Mouse (Mus musculus) hindbrain, embryonic 13.5 days (tissue): Measurements from ENCODE around the gene Gm49342. TPM values are rescaled to one million over a fixed set of nuclear protein-coding genes. Genes with fewer than 3 reads are reported as not detected.

Source experiments
- ATAC-seq: fragments of 200-750 bp; cut with Nextera tagmentation; 2 replicates; pipeline ENCODE4 v1.8.0; 2017; ENCODE audit warnings: moderate TSS enrichment; ENCODE audit not compliant: low FRiP score
- H3K27ac ChIP-seq: fragments of 300-500 bp; sonication (generic); 2 replicates; pipeline ENCODE4 v1.5.1; 2015; ENCODE audit warnings: inconsistent platforms, mild to moderate bottlenecking, moderate library complexity
- H3K27me3 ChIP-seq: fragments of 300-500 bp; sonication (generic); 2 replicates; pipeline ENCODE4 v1.6.1; 2015; ENCODE audit warnings: mild to moderate bottlenecking, inconsistent platforms
- H3K36me3 ChIP-seq: fragments of 300-500 bp; sonication (generic); 2 replicates; pipeline ENCODE4 v1.6.1; 2015; ENCODE audit warnings: mild to moderate bottlenecking, inconsistent platforms
- H3K4me1 ChIP-seq: fragments of 300-500 bp; sonication (generic); replicated peaks from 2 replicates; pipeline ENCODE4 v1.6.1; 2015; ENCODE audit warnings: inconsistent platforms
- H3K4me2 ChIP-seq: fragments of 300-500 bp; sonication (generic); 2 replicates; pipeline ENCODE4 v1.6.1; 2015; ENCODE audit warnings: inconsistent platforms, mild to moderate bottlenecking, moderate library complexity
- H3K4me3 ChIP-seq: fragments of 300-500 bp; sonication (generic); 2 replicates; pipeline ENCODE4 v1.5.1; 2015; ENCODE audit warnings: mild to moderate bottlenecking, inconsistent platforms
- H3K9ac ChIP-seq: fragments of 300-500 bp; sonication (generic); 2 replicates; pipeline ENCODE4 v1.6.1; 2015; ENCODE audit warnings: mild to moderate bottlenecking, inconsistent platforms
- H3K9me3 ChIP-seq: fragments of 300-500 bp; sonication (generic); 2 replicates; pipeline ENCODE4 v1.6.1; 2016; ENCODE audit warnings: inconsistent platforms
- WGBS: fragments of 180-500 bp; shearing (Covaris S2); methylation state at CpG from one replicate; pipeline ENCODE4 v1.1.7; 2015; 5-methylcytosine and 5-hydroxymethylcytosine counted together
- polyA plus RNA-seq: library from polyadenylated mRNA; unstranded; fragments of >200 nt; fragmentation: Nextera tagmentation; extraction: Ambion mirVana; gene quantifications from 2 replicates; pipeline ENCODE4 v1.2.1, GENCODE M21; 2015

Gene Gm49342
- polyA plus RNA-seq, 1 experiment from 2014 or later: not detected

DNA sequence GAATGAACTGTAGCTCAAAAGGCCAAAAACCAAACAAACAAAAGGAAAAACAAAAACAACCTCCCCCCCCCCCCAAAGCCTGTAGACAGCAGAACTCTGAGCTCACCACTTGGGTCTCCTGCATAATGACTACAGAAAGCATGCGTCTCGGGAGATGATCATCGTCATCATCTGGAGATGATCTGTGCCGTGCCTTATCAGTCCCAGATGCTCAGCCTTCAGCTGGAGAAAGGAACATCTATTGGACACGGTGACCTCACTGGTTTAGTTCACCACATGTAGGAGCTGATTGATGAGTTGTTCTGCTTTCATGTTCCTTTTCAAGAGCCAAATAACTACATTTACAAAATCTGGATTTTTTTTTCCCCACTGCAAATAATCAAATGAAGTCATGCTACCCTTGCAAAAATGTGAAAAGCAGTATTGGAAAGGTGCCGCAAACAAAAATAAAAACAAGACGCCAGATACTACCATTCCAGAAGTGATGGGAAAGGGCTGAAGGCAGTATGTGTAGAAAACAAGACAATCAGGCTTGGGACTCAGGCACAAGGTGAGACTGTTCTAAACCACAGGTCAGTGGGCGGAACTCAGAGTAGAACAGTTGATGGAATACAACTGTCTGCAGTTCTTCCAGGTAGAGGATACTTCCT lies 63.0 kb downstream of the Gm49342 start, which contains the start of gene Rnase10:
Gene Rnase10 (plus strand): TSS at position 600 of the 650 bp plus-strand sequence.
- Histone ChIP-seq H3K4me2 (no peak within 1 kb of the TSS), H3K9me3 (no peaks in the 10 kb centered on the region), H3K27ac (no peak within 1 kb of the TSS), H3K36me3 (no peaks in the 10 kb centered on the region), H3K9ac (no peak within 1 kb of the TSS), H3K27me3 (no peaks in the 10 kb centered on the region), H3K4me3 (no peak within 1 kb of the TSS), H3K4me1 (no peaks in the 10 kb centered on the region)
- WGBS: 85% methylated on average over 8 of the region's 8 CpGs
- no peak for ATAC-seq

DNA sequence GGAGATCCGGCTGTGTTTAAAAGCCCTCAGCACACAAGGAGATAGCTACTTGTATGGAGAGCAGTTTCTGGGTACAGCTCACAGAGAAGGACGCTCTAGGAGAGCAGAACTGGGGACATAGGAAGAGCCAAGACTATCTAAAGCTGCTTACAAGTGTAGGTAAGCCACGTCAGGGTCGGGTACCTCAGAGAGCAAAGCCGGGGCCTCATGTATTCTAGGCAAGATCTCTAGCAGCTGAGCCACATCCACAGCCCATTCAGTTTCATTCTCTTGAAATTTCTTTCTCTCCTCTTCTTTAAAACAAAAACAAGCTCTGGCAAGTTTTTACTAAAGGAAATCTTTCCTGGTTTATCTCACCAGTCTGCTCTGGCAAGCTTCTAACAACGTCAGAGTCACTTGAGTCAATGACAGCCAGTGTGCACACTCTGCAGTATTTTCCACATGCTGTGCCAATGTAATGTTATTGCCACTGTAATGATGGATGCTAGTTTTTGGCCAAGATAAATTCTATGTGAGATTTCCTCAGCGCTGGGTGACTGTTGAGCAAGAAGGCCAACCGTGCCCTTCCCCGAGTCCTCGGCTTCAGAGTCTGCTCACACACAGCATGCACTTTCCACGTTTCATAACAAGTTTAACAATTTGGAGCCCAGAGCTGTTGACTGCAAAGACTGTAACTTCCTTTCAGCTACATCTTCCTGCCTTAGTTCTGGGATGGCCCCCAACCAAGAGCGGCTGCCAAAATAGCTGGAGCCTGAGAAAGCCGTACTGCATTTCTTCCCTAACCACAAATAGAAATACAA lies 63.8 kb downstream of the Gm49342 start:
- 87% methylated on average over 13 of the region's 13 CpGs for WGBS
- H3K4me2 ChIP-seq: no peak overlapping the region
- H3K4me3 ChIP-seq: no peak overlapping the region
- no peak overlapping the region for H3K27ac ChIP-seq
- no peaks in the 10 kb centered on the region for H3K4me1 ChIP-seq
- no peaks in the 10 kb centered on the region for H3K9me3 ChIP-seq
- H3K36me3 ChIP-seq: no peaks in the 10 kb centered on the region
- no peaks in the 10 kb centered on the region for H3K27me3 ChIP-seq
- ATAC-seq: no peak
- no peak overlapping the region for H3K9ac ChIP-seq

DNA sequence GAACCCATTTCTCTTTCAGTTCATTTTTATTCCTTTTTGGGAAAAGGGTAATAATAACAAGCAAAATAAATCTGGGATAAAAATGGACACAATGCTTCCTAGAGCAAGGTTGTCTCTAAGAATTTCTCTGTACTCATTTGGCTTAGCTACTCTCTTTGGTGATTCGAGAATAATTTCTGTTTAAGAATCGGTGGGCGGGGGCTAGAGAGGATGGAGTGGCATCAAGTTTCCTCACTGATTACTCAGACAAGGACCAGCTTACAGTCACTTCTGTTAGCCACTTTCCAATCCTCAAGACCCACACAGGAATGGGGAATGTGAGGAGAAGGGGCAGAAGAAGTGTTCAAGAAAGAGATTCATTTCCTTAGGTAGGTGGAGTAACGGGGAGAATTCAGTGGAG lies 64.5 kb downstream of the Gm49342 start:
- no peak for ATAC-seq
- Histone ChIP-seq H3K9ac (no peak overlapping the region), H3K9me3 (no peaks in the 10 kb centered on the region), H3K4me3 (no peak overlapping the region), H3K4me1 (no peaks in the 10 kb centered on the region), H3K4me2 (no peak overlapping the region), H3K27ac (no peak overlapping the region), H3K27me3 (no peaks in the 10 kb centered on the region), H3K36me3 (no peaks in the 10 kb centered on the region)
- 90% methylated on average over 4 of the region's 4 CpGs for WGBS

DNA sequence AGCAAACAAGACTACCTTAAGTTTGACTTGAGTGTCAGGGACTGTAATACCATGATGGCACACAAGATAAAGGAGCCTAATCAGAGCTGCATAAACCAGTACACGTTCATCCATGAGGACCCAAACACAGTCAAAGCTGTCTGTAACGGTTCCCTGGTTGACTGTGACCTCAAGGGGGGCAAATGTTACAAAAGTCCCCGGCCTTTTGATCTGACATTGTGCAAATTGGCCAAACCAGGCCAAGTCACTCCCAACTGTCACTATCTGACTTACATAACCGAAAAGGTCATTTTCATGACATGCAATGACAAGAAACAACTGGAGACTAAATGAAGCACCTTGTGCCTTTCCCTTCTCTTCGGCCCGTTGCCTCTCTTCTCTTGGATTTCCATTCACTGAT lies 65.3 kb downstream of the Gm49342 start:
- Histone ChIP-seq H3K27me3 (no peaks in the 10 kb centered on the region), H3K4me1 (no peaks in the 10 kb centered on the region), H3K9ac (no peak overlapping the region), H3K36me3 (no peaks in the 10 kb centered on the region), H3K4me2 (no peak overlapping the region), H3K4me3 (no peak overlapping the region), H3K27ac (no peak overlapping the region), H3K9me3 (no peaks in the 10 kb centered on the region)
- ATAC-seq: no peak
- 88% methylated on average over 6 of the region's 6 CpGs for WGBS

Other genes with a start within 250 kb of the Gm49342 start
- gene Olfr748, start 237.1 kb upstream of the Gm49342 start, polyA plus RNA-seq: not detected in 2 replicates
- not detected in 2 replicates for gene Olfr749, start 199.4 kb upstream of the Gm49342 start, polyA plus RNA-seq
- gene Ttc5, start 159.0 kb upstream of the Gm49342 start, polyA plus RNA-seq: 121 and 133 TPM in 2 replicates
- not detected in 2 replicates for gene Ccnb1ip1, start 136.8 kb upstream of the Gm49342 start, polyA plus RNA-seq
- 42.0 and 44.0 TPM in 2 replicates for gene Parp2, start 136.7 kb upstream of the Gm49342 start, polyA plus RNA-seq
- gene Tep1, start 74.0 kb upstream of the Gm49342 start, polyA plus RNA-seq: 2.5 and 3.2 TPM in 2 replicates
- gene Klhl33, start 47.0 kb upstream of the Gm49342 start, polyA plus RNA-seq: 0.83 and 1.3 TPM in 2 replicates
- gene Osgep, start 19.6 kb upstream of the Gm49342 start, polyA plus RNA-seq: 116 and 119 TPM in 2 replicates
- gene Apex1, start 19.5 kb upstream of the Gm49342 start, polyA plus RNA-seq: 225 and 228 TPM in 2 replicates
- 79.0 and 87.9 TPM in 2 replicates for gene Pip4p1, start 13.7 kb upstream of the Gm49342 start, polyA plus RNA-seq
- gene Pnp, start 13.4 kb upstream of the Gm49342 start, polyA plus RNA-seq: 24.9 and 27.0 TPM in 2 replicates
- 0.57 and 0.60 TPM in 2 replicates for gene Pnp2, start 11.5 kb downstream of the Gm49342 start, polyA plus RNA-seq
- not detected in 2 replicates for gene Rnase10, start 63.2 kb downstream of the Gm49342 start, polyA plus RNA-seq
- not detected in 2 replicates for gene Rnase9, start 97.4 kb downstream of the Gm49342 start, polyA plus RNA-seq
- gene Rnase11, start 105.6 kb downstream of the Gm49342 start, polyA plus RNA-seq: not detected in 2 replicates
- not detected in 2 replicates for gene Rnase12, start 113.1 kb downstream of the Gm49342 start, polyA plus RNA-seq
- 0.05 TPM in 1 of 2 replicates, not detected in the other for gene Olfr750, start 129.9 kb downstream of the Gm49342 start, polyA plus RNA-seq
- 15.3 and 17.5 TPM in 2 replicates for gene Rnase4, start 146.6 kb downstream of the Gm49342 start, polyA plus RNA-seq
- gene Ang, start 146.6 kb downstream of the Gm49342 start, polyA plus RNA-seq: 4.1 and 4.4 TPM in 2 replicates
- not detected in 2 replicates for gene Eddm3b, start 169.9 kb downstream of the Gm49342 start, polyA plus RNA-seq
- 0.25 and 0.47 TPM in 2 replicates for gene Rnase6, start 179.4 kb downstream of the Gm49342 start, polyA plus RNA-seq
- 0.60 TPM in 1 of 2 replicates, not detected in the other for gene Rnase1, start 202.3 kb downstream of the Gm49342 start, polyA plus RNA-seq
- not detected in 2 replicates for gene Rnase2b, start 217.7 kb downstream of the Gm49342 start, polyA plus RNA-seq